Mouse (Mus musculus): ENCODE measurements at regions not wholly inside any gene's neighbourhood (a gene's known extent, or its start where the extent isn't known, plus 50 kb on each side); places are given as distances from the start of the nearest gene placed in this dataset.

DNA sequence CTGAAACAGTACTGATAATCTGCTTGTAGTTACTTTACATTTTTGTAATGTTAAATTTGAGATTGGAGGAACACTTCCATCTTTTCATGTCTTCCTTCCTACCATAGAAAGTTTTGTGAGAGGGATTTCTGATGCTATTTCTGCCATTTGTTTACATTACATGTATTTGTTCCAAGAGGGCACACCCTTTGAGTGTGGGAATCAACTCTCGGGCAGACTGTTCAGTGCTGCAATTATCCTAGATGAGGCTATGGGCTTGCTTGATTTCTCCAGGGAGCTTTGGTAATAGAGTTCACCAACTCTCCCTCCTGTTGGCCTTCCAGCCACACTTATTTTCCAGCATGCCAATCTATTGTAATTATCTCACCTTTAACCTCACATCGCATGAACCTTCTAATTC lies 52.4 kb downstream of the Gm13691 start:
- Histone ChIP-seq H3K9ac (replicated peaks; ENCODE audit: low read depth, low read length) (no peak overlapping the region), H3K4me1 (replicated peaks; ENCODE audit: control insufficient read depth, insufficient read depth, low read length) (no peaks in the 10 kb centered on the region), H3K4me2 (ENCODE audit: low read length) (no peak overlapping the region), H3K36me3 (ENCODE audit: control insufficient read depth, insufficient read depth) (no peaks in the 10 kb centered on the region), H3K27me3 (replicated peaks; ENCODE audit: control insufficient read depth, insufficient read depth, low read length) (no peaks in the 10 kb centered on the region), H3K27ac (ENCODE audit: low read length) (no peak overlapping the region), H3K4me3 (replicated peaks; ENCODE audit: low read length) (no peak overlapping the region), H3K9me3 (ENCODE audit: control insufficient read depth, low read length) (no peaks in the 10 kb centered on the region)
- ATAC-seq, result no peak
- WGBS, result 34% methylated on average over 2 of the region's 2 CpGs

DNA sequence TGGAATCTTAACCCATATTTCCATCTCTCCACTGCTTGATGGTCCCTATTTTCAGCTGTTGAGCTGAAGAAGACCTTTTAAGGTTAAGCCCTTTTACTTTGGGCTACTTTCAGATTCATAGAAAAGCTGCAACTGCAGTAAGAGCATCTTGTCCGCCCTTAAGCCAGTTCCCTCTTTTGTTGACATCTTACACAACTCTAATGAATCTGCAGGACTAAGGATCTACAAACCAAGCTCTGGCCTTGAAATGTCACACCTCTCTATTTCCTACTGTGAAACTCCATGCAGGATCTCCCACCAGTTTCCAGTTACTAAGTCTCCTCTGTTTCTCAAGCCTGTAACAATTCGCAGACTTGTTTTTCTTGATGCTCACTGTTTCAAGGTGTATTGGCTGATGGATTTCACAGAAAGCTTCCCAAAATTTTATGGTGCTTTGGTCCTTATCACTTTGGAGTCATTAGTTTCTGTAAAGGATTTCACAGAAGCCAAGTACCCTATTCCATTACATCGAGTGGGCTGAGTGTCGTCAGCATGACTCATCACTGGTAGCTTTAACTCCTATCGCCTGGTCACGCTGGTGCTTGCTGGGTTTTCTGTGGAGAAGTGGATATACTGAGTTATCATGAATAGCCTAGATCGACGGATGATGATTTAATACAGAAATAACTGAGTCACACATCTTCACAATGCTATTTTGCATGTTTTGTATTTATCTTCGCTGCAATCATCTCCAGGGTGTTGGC lies 58.2 kb downstream of the Gm13691 start:
- WGBS, result 93% methylated on average over 9 of the region's 9 CpGs
- Histone ChIP-seq H3K36me3 (ENCODE audit: control insufficient read depth, insufficient read depth) (no peaks in the 10 kb centered on the region), H3K4me1 (replicated peaks; ENCODE audit: control insufficient read depth, insufficient read depth, low read length) (no peaks in the 10 kb centered on the region), H3K4me3 (replicated peaks; ENCODE audit: low read length) (no peak overlapping the region), H3K9me3 (ENCODE audit: control insufficient read depth, low read length) (no peaks in the 10 kb centered on the region), H3K27me3 (replicated peaks; ENCODE audit: control insufficient read depth, insufficient read depth, low read length) (no peaks in the 10 kb centered on the region), H3K27ac (ENCODE audit: low read length) (no peak overlapping the region), H3K9ac (replicated peaks; ENCODE audit: low read depth, low read length) (no peak overlapping the region), H3K4me2 (ENCODE audit: low read length) (no peak overlapping the region)
- ATAC-seq, result no peak

DNA sequence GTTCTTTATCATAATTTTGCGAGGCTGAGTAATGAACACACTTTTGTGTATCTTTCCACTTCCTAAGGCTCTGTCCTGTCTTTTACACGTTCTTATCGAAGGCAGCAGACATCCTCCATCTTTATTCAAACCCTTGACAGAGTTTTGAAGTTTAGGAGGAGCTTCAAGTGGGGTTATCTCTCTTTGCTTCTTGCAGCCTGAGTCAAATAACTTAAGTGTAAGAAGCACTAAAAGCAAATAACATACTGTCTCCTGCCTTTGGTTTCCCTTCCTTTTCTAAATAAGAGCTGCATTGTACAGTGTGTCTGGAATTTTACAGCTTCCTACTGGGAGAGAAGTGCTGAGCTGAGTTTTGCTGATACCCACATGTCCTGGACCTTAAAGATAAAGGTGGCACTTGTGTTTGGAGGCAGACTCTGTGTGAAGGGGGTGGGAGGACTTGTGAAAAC lies 61.6 kb downstream of the Gm13691 start:
- Histone ChIP-seq H3K27me3 (replicated peaks; ENCODE audit: control insufficient read depth, insufficient read depth, low read length) (no peaks in the 10 kb centered on the region), H3K9me3 (ENCODE audit: control insufficient read depth, low read length) (no peaks in the 10 kb centered on the region), H3K9ac (replicated peaks; ENCODE audit: low read depth, low read length) (no peak overlapping the region), H3K27ac (ENCODE audit: low read length) (no peak overlapping the region), H3K4me3 (replicated peaks; ENCODE audit: low read length) (no peak overlapping the region), H3K4me2 (ENCODE audit: low read length) (no peak overlapping the region), H3K36me3 (ENCODE audit: control insufficient read depth, insufficient read depth) (no peaks in the 10 kb centered on the region), H3K4me1 (replicated peaks; ENCODE audit: control insufficient read depth, insufficient read depth, low read length) (no peaks in the 10 kb centered on the region)
- 77% methylated on average over 3 of the region's 3 CpGs for whole genome bisulfite sequencing
- no peak for ATAC-seq

DNA sequence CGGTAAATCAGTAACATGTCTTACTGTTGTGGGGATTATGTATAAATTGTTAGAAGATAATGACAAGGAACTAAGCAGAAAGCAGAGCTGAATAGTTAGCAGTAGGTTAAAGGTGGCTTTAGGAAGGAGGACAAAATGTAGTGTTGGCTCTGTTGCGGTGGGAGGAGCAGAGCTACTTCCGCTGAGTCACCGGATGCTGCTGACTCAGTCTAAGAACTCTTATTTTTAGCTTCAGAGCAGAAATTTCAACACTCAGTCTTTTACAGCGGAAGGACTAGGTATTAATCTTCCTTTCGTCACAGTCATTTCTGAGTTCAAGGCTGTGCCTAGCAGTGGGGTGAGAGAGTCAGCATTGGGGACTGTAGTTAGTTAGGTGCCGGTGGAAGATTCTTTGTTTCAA lies 68.9 kb downstream of the Gm13691 start:
- no peak for ATAC-seq
- H3K27ac ChIP-seq (ENCODE audit: low read length), result no peak overlapping the region
- H3K36me3 ChIP-seq (ENCODE audit: control insufficient read depth, insufficient read depth), result no peaks in the 10 kb centered on the region
- WGBS, result 96% methylated on average over 7 of the region's 7 CpGs
- H3K9ac ChIP-seq (replicated peaks; ENCODE audit: low read depth, low read length), result no peak overlapping the region
- H3K4me1 ChIP-seq (replicated peaks; ENCODE audit: control insufficient read depth, insufficient read depth, low read length), result no peaks in the 10 kb centered on the region
- no peak overlapping the region for H3K4me3 ChIP-seq (replicated peaks; ENCODE audit: low read length)
- no peak overlapping the region for H3K4me2 ChIP-seq (ENCODE audit: low read length)
- H3K27me3 ChIP-seq (replicated peaks; ENCODE audit: control insufficient read depth, insufficient read depth, low read length), result no peaks in the 10 kb centered on the region
- H3K9me3 ChIP-seq (ENCODE audit: control insufficient read depth, low read length), result no peaks in the 10 kb centered on the region

DNA sequence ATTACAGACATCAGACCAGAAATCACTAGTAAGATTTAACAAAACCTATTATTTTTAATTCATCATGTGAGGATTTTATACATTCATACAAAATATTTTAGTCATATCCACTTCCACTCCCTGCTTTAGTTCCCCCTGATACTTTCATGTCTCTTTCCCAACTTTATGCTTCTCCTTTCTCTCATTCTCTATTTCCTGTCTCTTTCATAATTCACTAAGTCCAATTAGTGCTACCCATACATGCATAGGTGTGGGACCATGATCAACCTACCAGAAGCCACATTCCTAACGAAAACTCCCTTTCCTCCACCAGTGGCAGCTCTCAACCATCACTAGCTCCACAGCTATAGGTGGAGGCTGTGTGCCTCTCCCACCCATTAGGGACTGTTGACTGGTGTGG lies 70.9 kb downstream of the Gm13691 start:
- ATAC-seq, result no peak
- Histone ChIP-seq H3K4me3 (replicated peaks; ENCODE audit: low read length) (no peak overlapping the region), H3K36me3 (ENCODE audit: control insufficient read depth, insufficient read depth) (no peaks in the 10 kb centered on the region), H3K27me3 (replicated peaks; ENCODE audit: control insufficient read depth, insufficient read depth, low read length) (no peaks in the 10 kb centered on the region), H3K9me3 (ENCODE audit: control insufficient read depth, low read length) (no peaks in the 10 kb centered on the region), H3K4me2 (ENCODE audit: low read length) (no peak overlapping the region), H3K4me1 (replicated peaks; ENCODE audit: control insufficient read depth, insufficient read depth, low read length) (no peaks in the 10 kb centered on the region), H3K9ac (replicated peaks; ENCODE audit: low read depth, low read length) (no peak overlapping the region), H3K27ac (ENCODE audit: low read length) (no peak overlapping the region)
- 72% methylated on average over 1 of the region's 1 CpGs for WGBS

DNA sequence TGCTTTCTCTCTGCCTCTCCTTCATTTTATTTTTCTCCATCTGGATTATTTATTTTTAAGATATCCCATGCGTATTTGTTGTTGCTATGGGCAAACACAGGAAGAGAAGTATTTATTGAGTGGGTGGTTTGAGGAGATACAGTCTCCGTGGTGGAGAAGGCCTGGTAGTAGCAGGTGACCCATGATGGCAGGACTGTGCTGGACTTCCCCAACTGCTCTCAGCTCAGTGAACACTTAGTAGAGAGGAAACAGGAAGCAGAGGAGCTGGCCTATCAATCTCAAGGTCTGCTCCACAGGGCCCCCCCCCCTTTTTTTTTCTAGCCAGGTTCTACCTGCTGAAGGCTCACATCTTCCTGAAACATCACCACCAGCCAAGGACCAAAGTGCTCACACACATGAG lies 74.0 kb downstream of the Gm13691 start:
- Histone ChIP-seq H3K27me3 (replicated peaks; ENCODE audit: control insufficient read depth, insufficient read depth, low read length) (no peaks in the 10 kb centered on the region), H3K9ac (replicated peaks; ENCODE audit: low read depth, low read length) (no peak overlapping the region), H3K4me3 (replicated peaks; ENCODE audit: low read length) (no peak overlapping the region), H3K27ac (ENCODE audit: low read length) (no peak overlapping the region), H3K4me1 (replicated peaks; ENCODE audit: control insufficient read depth, insufficient read depth, low read length) (no peaks in the 10 kb centered on the region), H3K36me3 (ENCODE audit: control insufficient read depth, insufficient read depth) (no peaks in the 10 kb centered on the region), H3K9me3 (ENCODE audit: control insufficient read depth, low read length) (no peaks in the 10 kb centered on the region), H3K4me2 (ENCODE audit: low read length) (no peak overlapping the region)
- 84% methylated on average over 2 of the region's 2 CpGs for WGBS
- no peak for ATAC-seq

DNA sequence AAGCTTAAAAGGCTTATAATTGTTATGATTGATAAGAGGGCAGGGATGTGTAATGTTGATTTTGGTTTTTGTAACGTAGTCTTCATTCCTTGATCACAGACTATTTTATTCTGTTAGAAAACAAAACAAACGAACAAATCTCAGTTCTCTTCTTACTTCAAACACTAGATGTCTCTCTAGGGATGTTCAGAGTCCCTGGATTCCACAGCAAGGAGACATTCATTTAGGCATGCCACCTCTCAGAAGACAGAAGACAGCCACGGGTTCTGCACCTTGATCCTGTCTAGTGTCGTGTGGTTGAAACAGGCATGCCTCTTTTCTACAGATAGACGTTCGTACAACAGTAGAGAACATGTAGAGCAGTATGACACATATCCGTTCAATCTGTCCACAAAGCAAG lies 74.7 kb downstream of the Gm13691 start:
- no peak overlapping the region for H3K9ac ChIP-seq (replicated peaks; ENCODE audit: low read depth, low read length)
- H3K36me3 ChIP-seq (ENCODE audit: control insufficient read depth, insufficient read depth), result no peaks in the 10 kb centered on the region
- no peak overlapping the region for H3K4me3 ChIP-seq (replicated peaks; ENCODE audit: low read length)
- 73% methylated on average over 7 of the region's 7 CpGs for WGBS
- H3K4me2 ChIP-seq (ENCODE audit: low read length), result no peak overlapping the region
- H3K27ac ChIP-seq (ENCODE audit: low read length), result no peak overlapping the region
- H3K27me3 ChIP-seq (replicated peaks; ENCODE audit: control insufficient read depth, insufficient read depth, low read length), result no peaks in the 10 kb centered on the region
- H3K4me1 ChIP-seq (replicated peaks; ENCODE audit: control insufficient read depth, insufficient read depth, low read length), result no peaks in the 10 kb centered on the region
- no peaks in the 10 kb centered on the region for H3K9me3 ChIP-seq (ENCODE audit: control insufficient read depth, low read length)
- ATAC-seq, result no peak

DNA sequence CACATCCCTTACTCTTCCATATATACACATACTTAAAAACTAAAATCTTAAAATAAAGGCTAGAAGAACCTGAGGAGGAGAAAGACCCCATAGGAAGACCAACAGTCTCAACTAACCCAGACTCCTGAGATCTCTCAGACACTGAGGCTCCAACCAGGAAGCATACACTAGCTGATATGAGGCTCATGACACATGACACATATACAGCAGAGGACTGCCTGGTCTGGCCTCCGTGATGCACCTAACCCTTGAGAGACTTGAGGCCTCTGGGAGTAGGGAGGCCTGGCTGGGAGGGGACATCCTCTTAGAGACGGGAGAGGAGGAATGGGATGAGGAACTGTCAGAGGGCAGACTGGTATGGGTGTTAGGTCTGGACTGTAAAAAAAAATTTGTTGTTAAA lies 75.4 kb downstream of the Gm13691 start:
- 88% methylated on average over 2 of the region's 2 CpGs for WGBS

DNA sequence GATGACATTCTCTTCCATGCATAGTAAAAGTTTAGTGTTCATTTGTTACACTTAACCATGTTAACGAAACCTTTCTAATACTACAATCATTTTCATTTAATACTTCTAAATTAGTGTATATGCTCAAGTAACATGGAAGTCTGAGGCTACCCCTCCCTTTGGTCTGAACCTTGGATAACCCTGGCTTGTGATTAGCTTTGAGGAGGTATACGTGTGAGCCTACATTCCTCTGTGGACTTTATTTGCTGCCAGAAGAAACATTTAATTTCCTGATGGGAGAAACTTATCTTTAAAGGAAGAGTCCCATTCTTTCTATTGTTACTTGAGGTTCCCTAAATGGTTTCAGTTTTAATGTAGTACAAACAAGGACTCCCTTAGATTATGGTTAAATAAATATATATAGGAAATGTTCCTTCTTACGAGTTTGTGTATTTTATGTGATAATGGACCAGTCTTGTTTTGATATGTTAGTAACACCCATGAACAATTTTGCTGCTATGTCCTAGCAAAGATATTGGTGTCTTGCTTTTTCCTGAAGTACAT lies 75.9 kb downstream of the Gm13691 start:
- WGBS, result 93% methylated on average over 3 of the region's 3 CpGs
- H3K9me3 ChIP-seq (ENCODE audit: control insufficient read depth, low read length), result no peaks in the 10 kb centered on the region
- H3K4me2 ChIP-seq (ENCODE audit: low read length), result no peak overlapping the region
- H3K4me3 ChIP-seq (replicated peaks; ENCODE audit: low read length), result no peak overlapping the region
- H3K27me3 ChIP-seq (replicated peaks; ENCODE audit: control insufficient read depth, insufficient read depth, low read length), result no peaks in the 10 kb centered on the region
- no peaks in the 10 kb centered on the region for H3K36me3 ChIP-seq (ENCODE audit: control insufficient read depth, insufficient read depth)
- ATAC-seq, result no peak
- H3K27ac ChIP-seq (ENCODE audit: low read length), result no peak overlapping the region
- no peaks in the 10 kb centered on the region for H3K4me1 ChIP-seq (replicated peaks; ENCODE audit: control insufficient read depth, insufficient read depth, low read length)
- H3K9ac ChIP-seq (replicated peaks; ENCODE audit: low read depth, low read length), result no peak overlapping the region

More for the DNA sequence above, 75.4 kb downstream of the Gm13691 start:
- H3K27me3 ChIP-seq (replicated peaks; ENCODE audit: control insufficient read depth, insufficient read depth, low read length), result no peaks in the 10 kb centered on the region
- no peak for ATAC-seq
- H3K9ac ChIP-seq (replicated peaks; ENCODE audit: low read depth, low read length), result no peak overlapping the region
- H3K9me3 ChIP-seq (ENCODE audit: control insufficient read depth, low read length), result no peaks in the 10 kb centered on the region
- H3K4me2 ChIP-seq (ENCODE audit: low read length), result no peak overlapping the region
- no peaks in the 10 kb centered on the region for H3K36me3 ChIP-seq (ENCODE audit: control insufficient read depth, insufficient read depth)
- H3K4me1 ChIP-seq (replicated peaks; ENCODE audit: control insufficient read depth, insufficient read depth, low read length), result no peaks in the 10 kb centered on the region
- no peak overlapping the region for H3K27ac ChIP-seq (ENCODE audit: low read length)
- H3K4me3 ChIP-seq (replicated peaks; ENCODE audit: low read length), result no peak overlapping the region

Data from forebrain, embryonic 16.5 days (tissue).